Mouse (Mus musculus) liver, embryonic 16.5 days (tissue): ENCODE results near the gene Phyhipl. TPM values are rescaled to one million over a fixed set of nuclear protein-coding genes. Genes with fewer than 3 reads are reported as not detected.

Experiments
- ATAC-seq: fragments of 200-750 bp; cut with Nextera tagmentation; 2 replicates; pipeline ENCODE4 v1.8.0; 2017; ENCODE audit warnings: low read depth, mild to moderate bottlenecking, moderate number of reproducible peaks, moderate library complexity
- H3K27ac ChIP-seq: fragments of 300-500 bp; sonication (generic); 2 replicates; pipeline ENCODE4 v1.5.1; 2014; ENCODE audit warnings: mild to moderate bottlenecking, low read length
- H3K27me3 ChIP-seq: fragments of 300-500 bp; sonication (generic); 2 replicates; pipeline ENCODE4 v1.6.1; 2014; ENCODE audit warnings: low read depth, low read length, mixed read lengths; ENCODE audit not compliant: control insufficient read depth, insufficient read depth
- H3K36me3 ChIP-seq: fragments of 300-500 bp; sonication (generic); 2 replicates; pipeline ENCODE4 v1.6.1; 2014; ENCODE audit warnings: mild to moderate bottlenecking; ENCODE audit not compliant: control insufficient read depth, insufficient read depth
- H3K4me1 ChIP-seq: fragments of 300-500 bp; sonication (generic); 2 replicates; pipeline ENCODE4 v1.6.1; 2014; ENCODE audit warnings: low read depth, low read length, mixed read lengths; ENCODE audit not compliant: control insufficient read depth
- H3K4me2 ChIP-seq: fragments of 300-500 bp; sonication (generic); 2 replicates; pipeline ENCODE4 v1.6.1; 2014; ENCODE audit warnings: low read depth, low read length, mixed read lengths
- H3K4me3 ChIP-seq: fragments of 300-500 bp; sonication (generic); 2 replicates; pipeline ENCODE4 v1.5.1; 2014; ENCODE audit warnings: low read depth, mild to moderate bottlenecking, low read length
- H3K9ac ChIP-seq: fragments of 300-500 bp; sonication (generic); 2 replicates; pipeline ENCODE4 v1.6.1; 2014; ENCODE audit warnings: low read depth, low read length
- H3K9me3 ChIP-seq: fragments of 300-500 bp; sonication (generic); replicated peaks from 2 replicates; pipeline ENCODE4 v1.6.1; 2016; ENCODE audit warnings: low read length; ENCODE audit not compliant: control insufficient read depth
- whole genome bisulfite sequencing: fragments of 180-500 bp; shearing (Covaris S2); extraction: QIAGEN DNeasy Blood & Tissue Kit; methylation state at CpG from one replicate; pipeline ENCODE4 v1.1.7; 2014; ENCODE audit not compliant: insufficient replicate concordance; 5-methylcytosine and 5-hydroxymethylcytosine counted together
- polyA plus RNA-seq: library from polyadenylated mRNA; unstranded; fragments of >200 nt; fragmentation: Nextera tagmentation; extraction: Ambion mirVana; gene quantifications from 2 replicates; pipeline ENCODE4 v1.2.1, GENCODE M21; 2015

The Phyhipl gene
- polyA plus RNA-seq, 1 experiment from 2014 or later, result 0.07 TPM

- WGBS, result 48% methylated on average over 4 of the region's 4 CpGs
These were observed 27.7 kb upstream of the Phyhipl start for GRCm38 (mm10) chr10:70683508-70683907.

GRCm38 (mm10) chr10:70677946-70678345 lies 22.2 kb upstream of the Phyhipl start:
- ATAC-seq, result no peak
- H3K9me3 ChIP-seq, result no peaks in the 10 kb centered on the region
- WGBS, result 66% methylated on average over 1 of the region's 1 CpGs
- no peak overlapping the region for H3K4me3 ChIP-seq
- H3K27ac ChIP-seq, result no peak overlapping the region
- H3K4me1 ChIP-seq, result no peaks in the 10 kb centered on the region
- H3K27me3 ChIP-seq, result no peaks in the 10 kb centered on the region
- no peak overlapping the region for H3K4me2 ChIP-seq
- H3K9ac ChIP-seq, result no peak overlapping the region
- no peaks in the 10 kb centered on the region for H3K36me3 ChIP-seq

More at GRCm38 (mm10) chr10:70683508-70683907, 27.7 kb upstream of the Phyhipl start:
- Histone ChIP-seq H3K4me2 (no peak overlapping the region), H3K27me3 (no peaks in the 10 kb centered on the region), H3K36me3 (no peaks in the 10 kb centered on the region), H3K9me3 (no peaks in the 10 kb centered on the region), H3K27ac (no peak overlapping the region), H3K4me3 (no peak overlapping the region), H3K9ac (no peak overlapping the region), H3K4me1 (no peaks in the 10 kb centered on the region)
- ATAC-seq, result no peak

GRCm38 (mm10) chr10:70656272-70656671 lies 507 bp upstream of the Phyhipl start:
- no peak for ATAC-seq
- Histone ChIP-seq H3K36me3 (no peaks in the 10 kb centered on the region), H3K27ac (no peak overlapping the region), H3K9ac (no peak overlapping the region), H3K9me3 (no peaks in the 10 kb centered on the region), H3K4me1 (no peaks in the 10 kb centered on the region), H3K27me3 (no peaks in the 10 kb centered on the region), H3K4me3 (no peak overlapping the region), H3K4me2 (no peak overlapping the region)
- 47% methylated on average over 6 of the region's 6 CpGs for WGBS

- Histone ChIP-seq H3K9ac (no peak overlapping the region), H3K4me1 (no peaks in the 10 kb centered on the region), H3K27me3 (no peaks in the 10 kb centered on the region), H3K27ac (no peak overlapping the region), H3K9me3 (no peaks in the 10 kb centered on the region), H3K4me2 (no peak overlapping the region), H3K36me3 (no peaks in the 10 kb centered on the region), H3K4me3 (no peak overlapping the region)
- WGBS, result 42% methylated on average over 4 of the region's 4 CpGs
- no peak for ATAC-seq
These were observed 1.1 kb downstream of the Phyhipl start for GRCm38 (mm10) chr10:70654655-70655054.

- no peaks in the 10 kb centered on the region for H3K27me3 ChIP-seq
- H3K27ac ChIP-seq, result no peak overlapping the region
- H3K4me3 ChIP-seq, result no peak overlapping the region
- WGBS, result 54% methylated on average over 3 of the region's 3 CpGs
- no peak overlapping the region for H3K4me2 ChIP-seq
- ATAC-seq, result no peak
- H3K9me3 ChIP-seq, result no peaks in the 10 kb centered on the region
- H3K4me1 ChIP-seq, result no peaks in the 10 kb centered on the region
- no peak overlapping the region for H3K9ac ChIP-seq
- no peaks in the 10 kb centered on the region for H3K36me3 ChIP-seq
These were observed 1.6 kb downstream of the Phyhipl start for GRCm38 (mm10) chr10:70654139-70654538.

- 43% methylated on average over 16 of the region's 16 CpGs for WGBS
- no peak for ATAC-seq
- no peaks in the 10 kb centered on the region for H3K27me3 ChIP-seq
- H3K4me3 ChIP-seq, result no peak overlapping the region
- no peak overlapping the region for H3K4me2 ChIP-seq
- H3K9me3 ChIP-seq, result no peaks in the 10 kb centered on the region
- H3K36me3 ChIP-seq, result no peaks in the 10 kb centered on the region
- no peak overlapping the region for H3K9ac ChIP-seq
- H3K27ac ChIP-seq, result no peak overlapping the region
- no peaks in the 10 kb centered on the region for H3K4me1 ChIP-seq
These were observed 3.8 kb downstream of the Phyhipl start for GRCm38 (mm10) chr10:70651769-70652648.

- WGBS, result 56% methylated on average over 5 of the region's 5 CpGs
- no peak overlapping the region for H3K27ac ChIP-seq
These were observed 6.9 kb downstream of the Phyhipl start for GRCm38 (mm10) chr10:70648831-70649230.

GRCm38 (mm10) chr10:70643131-70643530 lies 12.6 kb downstream of the Phyhipl start:
- no peak overlapping the region for H3K4me3 ChIP-seq
- ATAC-seq, result no peak
- H3K27me3 ChIP-seq, result no peaks in the 10 kb centered on the region
- no peaks in the 10 kb centered on the region for H3K4me1 ChIP-seq
- no peak overlapping the region for H3K27ac ChIP-seq
- H3K36me3 ChIP-seq, result no peaks in the 10 kb centered on the region
- 58% methylated on average over 9 of the region's 9 CpGs for WGBS
- no peak overlapping the region for H3K9ac ChIP-seq
- no peaks in the 10 kb centered on the region for H3K9me3 ChIP-seq
- no peak overlapping the region for H3K4me2 ChIP-seq

More at GRCm38 (mm10) chr10:70648831-70649230, 6.9 kb downstream of the Phyhipl start:
- no peak overlapping the region for H3K4me3 ChIP-seq
- H3K27me3 ChIP-seq, result no peaks in the 10 kb centered on the region
- ATAC-seq, result no peak
- no peak overlapping the region for H3K4me2 ChIP-seq
- no peak overlapping the region for H3K9ac ChIP-seq
- no peaks in the 10 kb centered on the region for H3K4me1 ChIP-seq
- no peaks in the 10 kb centered on the region for H3K9me3 ChIP-seq
- no peaks in the 10 kb centered on the region for H3K36me3 ChIP-seq

GRCm38 (mm10) chr10:70640896-70641596 lies 14.7 kb downstream of the Phyhipl start:
- Histone ChIP-seq H3K27me3 (no peaks in the 10 kb centered on the region), H3K9ac (no peak overlapping the region), H3K4me3 (no peak overlapping the region), H3K36me3 (no peaks in the 10 kb centered on the region), H3K9me3 (no peaks in the 10 kb centered on the region), H3K4me2 (no peak overlapping the region), H3K4me1 (no peaks in the 10 kb centered on the region), H3K27ac (no peak overlapping the region)
- 66% methylated on average over 11 of the region's 11 CpGs for WGBS
- no peak for ATAC-seq
